Mouse (Mus musculus) brain, embryonic 18.5 days (tissue): Measurements from ENCODE around the gene Uspl1.

Experiments
- DNase-seq: peaks from one replicate; pipeline ENCODE4 v3.0.0-alpha.2; 2012; ENCODE audit warnings: low read depth, low spot score

The Uspl1 gene

GRCm38 (mm10) chr5:149257518-149258281 is 73.5 kb downstream of the Uspl1 start:
- no peak for DNase-seq

GRCm38 (mm10) chr5:149259093-149259492 is 74.9 kb downstream of the Uspl1 start:
- no peak for DNase-seq

GRCm38 (mm10) chr5:149261449-149261848 is 77.3 kb downstream of the Uspl1 start:
- DNase-seq: no peak

- DNase-seq: no peak
Measured at GRCm38 (mm10) chr5:149261866-149262265, 77.7 kb downstream of the Uspl1 start.

DNA sequence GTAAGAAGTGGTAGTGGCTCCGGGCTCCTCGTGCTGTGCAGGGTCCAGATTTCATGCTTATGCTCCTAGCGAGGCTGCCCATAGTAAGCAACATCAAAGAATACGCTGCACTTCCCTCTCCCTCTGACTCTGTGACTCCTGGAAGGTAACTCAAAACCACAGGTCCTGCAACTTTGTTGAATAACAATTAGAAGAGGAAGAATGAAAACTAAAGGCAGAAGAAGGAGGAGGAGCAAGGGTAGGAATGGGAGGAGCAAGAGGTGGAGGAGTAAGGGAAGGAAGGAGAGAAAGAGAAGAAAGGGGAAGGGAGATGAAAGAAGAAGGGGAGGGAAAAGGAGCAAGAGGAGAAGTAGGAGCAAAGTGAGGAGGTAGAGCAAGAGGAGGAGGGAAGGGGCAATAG is 80.3 kb downstream of the Uspl1 start, which contains the start of gene Alox5ap:
Gene Alox5ap, plus strand, starts transcription at position 363 of the 400 bp plus-strand sequence.
- no peak for DNase-seq

GRCm38 (mm10) chr5:149264878-149265279 is 80.7 kb downstream of the Uspl1 start:
- DNase-seq: no peak
